Mouse (Mus musculus) small intestine, adult 2 months (tissue): ENCODE results near the gene Cdh22.

Experiments
- CTCF ChIP-seq: fragments of 200-500 bp; IDR thresholded peaks from 2 replicates; pipeline ENCODE4 v1.5.1; 2012; ENCODE audit warnings: low read depth, mild to moderate bottlenecking, control low read depth, inconsistent platforms, low read length, moderate library complexity, mixed read lengths; ENCODE audit not compliant: insufficient replicate concordance, insufficient read length; ENCODE audit errors: extremely low read depth
- POLR2A ChIP-seq: fragments of 200-500 bp; IDR thresholded peaks from 2 replicates; pipeline ENCODE4 v1.6.1; 2012; ENCODE audit warnings: low read depth, mild to moderate bottlenecking, control low read depth, inconsistent platforms, low read length, moderate library complexity

GRCm38 (mm10) chr2:165089470-165089869 lies 145.2 kb downstream of the Cdh22 start:
- no peak for TF ChIP-seq CTCF
- no peak for TF ChIP-seq POLR2A
